Mouse (Mus musculus): ENCODE results near the gene Ckap4.
A peak's percentile ranks its signal among the peaks of the same experiment; 100 is the strongest.
"Not testable (repeated sequence)": the region's sequence is repeated elsewhere in the genome, so short reads cannot be mapped to it uniquely, and the experiment has no call there.

Ckap4 gene

GRCm38 (mm10) chr10:84549146-84549919 is 15.5 kb upstream of the Ckap4 start:
- no peak for DNase-seq

GRCm38 (mm10) chr10:84544841-84545610 is 11.2 kb upstream of the Ckap4 start:
- peak; percentile 32 for DNase-seq

GRCm38 (mm10) chr10:84542802-84543658 is 9.2 kb upstream of the Ckap4 start:
- no peak for DNase-seq

DNA sequence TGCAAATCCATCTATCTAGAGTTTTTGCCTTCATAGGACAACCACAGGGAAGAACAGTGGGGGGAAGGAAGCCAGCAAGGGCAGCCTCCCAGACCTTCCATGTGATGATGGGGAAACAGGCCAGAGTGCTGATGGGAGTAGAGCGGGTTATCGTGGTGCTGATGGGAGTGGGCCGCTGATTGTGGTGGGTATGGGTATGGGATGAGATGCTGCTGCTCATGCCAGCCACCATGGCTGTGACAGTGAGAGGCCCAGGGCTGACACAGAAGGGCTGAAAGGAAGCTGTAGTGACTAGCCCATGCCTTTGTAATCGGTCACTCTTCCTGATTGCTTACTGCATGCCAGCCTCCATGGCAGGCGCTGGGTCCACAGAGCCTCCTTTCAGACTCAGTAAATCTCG is 5.8 kb upstream of the Ckap4 start:
- DNase-seq: no peak

DNA sequence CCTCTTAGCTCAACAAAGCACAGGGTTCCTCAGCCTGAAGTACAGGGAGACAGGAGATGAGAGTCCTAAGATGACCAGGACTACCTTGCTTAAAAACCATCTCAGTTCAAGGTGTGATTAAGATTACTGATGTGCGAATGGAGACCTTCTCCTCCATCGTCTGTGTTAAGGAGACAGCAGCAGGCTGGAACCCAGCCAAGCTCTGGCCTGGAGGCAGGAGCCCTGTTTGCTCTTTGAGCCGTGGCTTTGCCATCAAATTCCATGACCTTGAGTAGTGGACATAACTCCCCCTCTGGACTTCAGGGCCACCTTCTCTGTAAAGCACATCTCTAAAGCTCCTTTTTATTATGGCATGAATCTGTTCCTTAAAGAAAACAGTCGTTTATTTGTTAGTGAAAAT is 2.0 kb upstream of the Ckap4 start:
- DNase-seq: peak; percentile 37

GRCm38 (mm10) chr10:84535458-84535857 is 1.6 kb upstream of the Ckap4 start:
- DNase-seq: no peak

DNA sequence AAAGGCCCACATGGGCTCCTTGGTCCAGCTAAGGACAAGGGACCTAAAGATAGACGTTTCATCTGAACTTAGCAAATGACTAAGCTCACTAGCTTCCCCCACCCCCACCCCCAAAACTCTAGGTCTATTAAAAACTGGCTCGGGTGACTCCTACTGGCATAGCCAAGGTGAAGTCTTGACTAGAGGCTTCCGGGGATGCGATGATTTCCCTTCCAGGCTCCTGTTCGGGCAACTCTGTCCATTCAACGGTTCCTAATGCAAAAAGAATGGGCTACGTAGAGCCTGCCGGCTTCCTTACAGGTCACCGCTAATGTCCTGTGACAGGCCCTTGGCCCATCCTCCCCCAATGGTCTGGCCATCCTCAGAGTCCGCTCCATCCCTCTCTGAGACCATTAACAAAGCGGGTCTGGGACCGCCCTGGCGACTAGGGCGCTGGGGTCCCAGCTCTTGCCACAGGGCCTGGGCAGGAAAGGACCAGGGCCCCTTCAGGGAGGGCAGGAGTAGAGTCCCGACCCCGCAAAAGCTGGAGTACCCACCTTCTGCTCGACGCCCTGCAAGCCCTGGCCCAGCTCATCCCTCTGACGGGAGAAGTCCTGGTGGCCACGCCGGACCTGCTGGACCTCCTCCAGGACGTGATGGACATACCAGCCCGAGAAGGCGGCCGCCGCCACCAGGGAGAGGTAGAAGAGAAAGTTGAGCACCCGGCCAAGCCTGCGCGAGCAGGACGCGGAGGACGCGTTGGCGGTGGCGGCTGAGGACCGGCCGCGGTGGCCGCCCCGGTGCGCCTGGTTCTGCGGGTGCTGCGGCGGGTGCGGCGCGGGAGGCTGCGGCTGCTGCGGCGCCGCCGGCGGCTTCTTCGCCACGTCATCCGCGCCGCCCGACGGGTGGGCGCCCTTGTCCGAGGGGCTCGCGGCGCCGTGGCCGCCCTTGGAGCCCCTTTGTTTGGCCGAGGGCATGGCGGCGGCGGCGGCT is 665 bp downstream of the Ckap4 start:
- peak; percentile 58 for DNase-seq

DNA sequence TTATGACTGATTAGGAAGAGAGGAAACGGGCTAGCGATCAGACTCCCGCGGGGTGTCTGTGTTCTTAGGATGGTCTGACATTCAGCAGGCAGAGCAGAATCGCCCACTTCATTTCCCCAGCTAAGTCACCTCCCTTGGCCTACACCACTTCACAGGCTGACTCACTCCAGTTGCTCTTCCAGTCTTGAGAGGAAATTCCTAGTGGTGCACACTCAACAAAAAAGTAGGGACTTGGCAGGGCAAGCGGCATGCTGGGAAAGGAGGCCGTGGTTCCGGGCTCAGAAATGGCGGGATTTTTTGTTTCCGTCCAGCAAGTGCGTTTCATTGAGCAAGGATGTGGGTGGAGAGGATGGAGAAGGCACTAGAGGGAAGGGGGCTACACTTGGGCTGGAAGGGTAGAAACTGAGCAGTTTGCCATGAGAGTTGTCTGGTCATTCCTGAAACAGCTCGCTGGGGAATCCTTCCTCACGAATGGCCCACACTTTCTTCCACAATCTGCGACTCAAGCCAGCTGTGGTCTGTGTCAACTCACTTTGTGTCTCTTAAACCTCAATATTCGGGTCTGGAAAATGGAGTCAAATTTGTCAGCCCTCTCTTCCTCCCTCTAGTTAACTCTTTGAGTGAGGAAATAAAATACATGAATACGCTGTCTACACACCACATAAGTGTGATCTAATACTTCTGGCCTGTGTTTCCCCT is 1.5 kb downstream of the Ckap4 start:
- DNase-seq: peak; percentile 18

- no peak for DNase-seq
These were observed 2.3 kb downstream of the Ckap4 start for GRCm38 (mm10) chr10:84531576-84531975.

- no peak for DNase-seq
These were observed 3.5 kb downstream of the Ckap4 start for GRCm38 (mm10) chr10:84530388-84530787.

GRCm38 (mm10) chr10:84527631-84528030 is 6.2 kb downstream of the Ckap4 start:
- DNase-seq: no peak

DNA sequence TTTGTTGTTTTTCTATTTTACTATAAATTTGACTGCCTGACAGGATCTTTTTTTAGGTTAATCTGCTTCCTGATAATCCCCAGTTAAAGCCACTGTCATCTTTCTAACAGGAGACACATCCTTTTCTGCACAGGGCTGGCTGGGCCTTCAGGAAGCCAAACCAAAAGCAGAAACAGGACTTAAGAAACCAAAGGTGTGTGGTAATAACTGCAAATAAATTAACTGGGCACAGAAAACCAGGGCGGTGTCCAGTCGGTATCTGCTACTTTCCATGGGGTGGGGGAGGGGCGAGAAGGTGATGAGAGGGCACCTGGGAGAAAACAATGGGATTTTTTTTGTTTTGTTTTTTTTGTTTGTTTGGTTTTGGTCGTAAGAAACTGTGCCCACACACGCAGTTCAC is 6.8 kb downstream of the Ckap4 start:
- DNase-seq: no peak

DNA sequence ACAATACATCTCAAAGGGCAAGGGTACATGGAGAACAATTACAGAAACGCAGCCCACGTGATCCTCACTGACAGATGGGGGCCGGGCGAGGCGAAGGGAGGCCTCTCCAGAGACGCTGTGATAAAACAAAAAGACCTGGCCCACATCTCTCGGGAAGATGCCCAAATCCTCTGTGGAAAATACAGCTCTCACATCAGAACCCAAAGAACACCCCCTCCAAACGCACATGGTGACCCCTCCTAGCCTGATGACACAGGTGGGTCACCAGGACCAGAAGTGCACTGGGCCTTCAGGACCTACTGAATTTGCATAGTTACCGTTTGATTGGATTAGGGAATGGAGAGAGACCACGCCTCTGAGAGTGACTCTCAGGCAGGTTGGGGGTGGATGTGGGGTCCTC is 7.4 kb downstream of the Ckap4 start:
- no peak for DNase-seq

GRCm38 (mm10) chr10:84523682-84524081 is 10.2 kb downstream of the Ckap4 start:
- DNase-seq: no peak

DNA sequence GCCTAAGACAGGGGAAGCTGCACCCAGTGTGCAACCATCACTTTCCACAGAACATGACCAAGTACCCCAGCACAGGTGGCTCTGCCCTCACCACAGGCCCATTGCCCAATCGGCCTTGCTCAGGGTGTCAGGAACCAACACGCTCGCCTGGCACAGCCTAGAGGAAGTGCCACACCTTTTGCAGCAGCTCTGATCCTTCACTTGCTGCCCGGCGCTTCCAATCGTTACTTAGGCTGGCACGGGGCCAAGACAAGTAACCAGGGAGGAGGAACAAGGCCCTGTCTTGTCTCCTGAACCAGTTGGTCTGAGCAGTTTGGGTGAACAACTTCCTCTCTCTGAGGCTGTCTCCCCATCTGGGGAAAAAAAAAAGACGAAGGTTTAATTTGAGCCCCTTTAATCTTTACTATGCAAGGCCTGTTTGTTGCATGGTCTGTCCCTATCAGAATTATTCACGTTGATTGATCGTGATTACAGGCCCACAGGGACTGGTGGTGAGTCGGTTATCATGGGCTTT is 17.4 kb downstream of the Ckap4 start:
- peak; percentile 17 for DNase-seq

DNA sequence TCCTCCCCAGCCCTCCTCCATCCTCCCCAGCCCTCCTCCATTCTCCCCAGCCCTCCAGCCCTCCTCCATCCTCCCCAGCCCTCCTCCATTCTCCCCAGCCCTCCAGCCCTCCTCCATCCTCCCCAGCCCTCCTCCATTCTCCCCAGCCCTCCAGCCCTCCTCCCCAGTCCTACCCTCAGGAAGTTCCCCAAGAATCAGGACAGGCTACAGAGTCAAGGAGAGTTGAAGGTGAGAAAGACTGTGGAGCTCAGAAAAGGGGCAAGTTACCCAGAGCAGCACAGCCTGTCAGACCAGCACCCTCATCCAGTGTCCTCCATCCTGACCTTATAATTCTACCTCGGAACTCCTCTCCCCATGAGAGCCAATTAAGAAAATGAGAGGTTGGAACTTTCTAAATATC is 17.9 kb downstream of the Ckap4 start:
- DNase-seq: not testable (repeated sequence)

GRCm38 (mm10) chr10:84515512-84515950 is 18.3 kb downstream of the Ckap4 start:
- peak; percentile 72 for DNase-seq

DNA sequence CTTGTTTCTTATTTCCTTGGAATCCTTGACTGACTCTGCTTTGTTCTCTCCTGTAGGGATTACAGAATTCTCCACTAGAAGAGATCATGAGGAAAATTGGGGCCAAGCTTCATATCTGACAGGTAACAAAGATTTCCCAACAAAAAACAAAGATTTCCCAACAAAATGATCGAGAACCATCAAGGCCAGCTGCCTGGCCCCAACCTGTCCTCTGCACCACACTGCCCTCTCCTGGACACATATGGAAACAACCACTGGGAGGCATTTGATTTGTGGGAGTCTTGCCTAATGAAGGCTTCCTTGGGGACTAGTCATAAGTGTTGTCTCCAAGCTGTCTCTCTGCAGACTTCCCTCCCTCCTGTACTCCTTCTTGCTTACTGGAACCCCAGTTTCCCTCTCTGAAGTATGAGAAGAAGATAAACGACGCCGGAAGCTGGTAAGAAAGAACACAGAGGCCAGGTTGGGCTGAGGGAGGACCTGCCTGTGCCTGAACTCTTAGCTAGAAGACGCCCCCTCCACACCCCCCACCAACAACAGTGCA is 19.8 kb downstream of the Ckap4 start:
- DNase-seq: peak; percentile 74

DNA sequence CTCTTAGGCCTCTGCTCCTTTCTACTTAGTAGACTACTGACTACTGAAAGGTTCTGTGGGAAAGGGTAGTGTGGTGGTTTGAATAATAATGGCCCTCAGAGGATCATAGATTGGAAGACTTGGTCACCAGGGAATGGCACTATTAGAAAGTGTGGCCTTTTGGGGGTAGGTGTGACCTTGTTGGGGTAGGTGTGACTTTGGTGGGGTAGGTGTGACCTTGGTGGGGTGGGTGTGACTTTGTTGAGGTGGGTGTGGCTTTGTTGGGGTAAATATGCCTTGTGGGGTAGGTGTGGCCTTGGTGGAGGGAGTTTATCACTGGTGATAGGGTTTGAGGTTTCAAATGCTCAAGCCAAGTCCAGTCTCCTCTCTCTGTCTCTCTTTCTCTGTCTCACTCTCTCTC is 21.1 kb downstream of the Ckap4 start:
- no peak for DNase-seq

DNA sequence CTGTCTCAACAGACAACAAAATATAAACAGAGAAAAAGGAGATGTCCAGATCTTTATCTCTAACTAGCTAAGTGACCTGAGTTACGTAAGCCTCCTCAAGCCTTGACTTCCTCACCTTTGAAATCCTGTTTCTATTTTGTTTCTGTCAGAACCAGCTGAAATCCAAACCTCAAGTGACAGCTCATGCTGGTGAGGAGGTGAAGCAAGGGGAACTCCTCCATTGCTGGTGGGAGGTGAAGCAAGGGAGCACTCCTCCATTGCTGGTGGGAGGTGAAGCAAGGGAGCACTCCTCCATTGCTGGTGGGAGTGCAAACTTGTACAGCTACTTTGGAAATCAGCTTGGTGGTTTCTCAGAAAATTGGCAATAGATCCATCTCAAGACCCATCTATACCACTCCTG is 25.3 kb downstream of the Ckap4 start:
- no peak for DNase-seq

DNA sequence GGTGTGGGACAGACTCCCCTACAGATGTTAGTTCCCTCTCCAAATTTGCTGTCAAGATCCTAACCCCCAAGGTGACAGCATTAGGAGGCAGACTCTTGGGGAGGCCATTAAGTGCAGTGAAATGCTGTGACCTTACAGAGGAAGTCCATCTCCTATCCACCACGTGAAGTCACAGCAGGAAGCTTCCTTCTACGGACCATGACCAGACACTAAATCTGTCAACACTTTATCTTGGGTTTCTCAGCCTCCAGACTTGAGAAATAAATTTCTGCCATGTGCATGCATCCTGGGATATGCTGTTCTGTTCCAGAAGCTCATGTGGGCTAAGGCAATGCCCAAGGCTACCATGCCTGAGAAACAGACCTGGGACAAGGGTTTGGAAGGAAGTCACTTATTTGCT is 35.0 kb downstream of the Ckap4 start:
- no peak for DNase-seq
